Mouse (Mus musculus): ENCODE measurements around the gene Gab1. TPM values are rescaled to one million over a fixed set of nuclear protein-coding genes. Genes with fewer than 3 reads are reported as not detected.
A peak's percentile ranks its signal among the peaks of the same experiment; 100 is the strongest.

Gene Gab1
- polyA plus RNA-seq, 1 experiment from 2014 or later: 9.3 TPM

GRCm38 (mm10) chr8:80878146-80878545, 2.2 kb downstream of the Gab1 start:
- Histone ChIP-seq H3K9ac (ENCODE audit: low read depth, low read length) (peak overlapping the region; percentile 83), H3K9me3 (ENCODE audit: control insufficient read depth, low read length) (no peaks in the 10 kb centered on the region), H3K4me3 (ENCODE audit: low read length) (peak overlapping the region; percentile 79), H3K27ac (ENCODE audit: low read depth, low read length) (no peak overlapping the region), H3K4me2 (ENCODE audit: low read length) (peak overlapping the region; percentile 81), H3K4me1 (ENCODE audit: control insufficient read depth, insufficient read depth, low read depth, low read length) (peaks cover 20% of the 10 kb centered on the region), H3K27me3 (replicated peaks; ENCODE audit: control insufficient read depth, insufficient read depth, low read length) (no peaks in the 10 kb centered on the region; the same call in 1 of the 2 replicates), H3K36me3 (ENCODE audit: control insufficient read depth, insufficient read depth, low read length) (no peaks in the 10 kb centered on the region)
- no peak for ATAC-seq
- WGBS: 36% methylated on average over 9 of the region's 9 CpGs

GRCm38 (mm10) chr8:80875537-80875936, 4.8 kb downstream of the Gab1 start:
- H3K9me3 ChIP-seq (ENCODE audit: control insufficient read depth, low read length): no peaks in the 10 kb centered on the region
- peaks cover 26% of the 10 kb centered on the region for H3K4me1 ChIP-seq (ENCODE audit: control insufficient read depth, insufficient read depth, low read depth, low read length)
- no peaks in the 10 kb centered on the region for H3K36me3 ChIP-seq (ENCODE audit: control insufficient read depth, insufficient read depth, low read length)
- H3K9ac ChIP-seq (ENCODE audit: low read depth, low read length): no peak overlapping the region
- H3K4me3 ChIP-seq (ENCODE audit: low read length): no peak overlapping the region
- no peaks in the 10 kb centered on the region; the same call in 1 of the 2 replicates for H3K27me3 ChIP-seq (replicated peaks; ENCODE audit: control insufficient read depth, insufficient read depth, low read length)
- no peak for ATAC-seq
- WGBS: 90% methylated on average over 6 of the region's 6 CpGs
- H3K27ac ChIP-seq (ENCODE audit: low read depth, low read length): no peak overlapping the region
- H3K4me2 ChIP-seq (ENCODE audit: low read length): no peak overlapping the region

- 56% methylated on average over 10 of the region's 10 CpGs for WGBS
- H3K4me3 ChIP-seq (ENCODE audit: low read length): no peak overlapping the region
- no peak overlapping the region for H3K9ac ChIP-seq (ENCODE audit: low read depth, low read length)
- no peaks in the 10 kb centered on the region; the same call in 1 of the 2 replicates for H3K27me3 ChIP-seq (replicated peaks; ENCODE audit: control insufficient read depth, insufficient read depth, low read length)
- H3K36me3 ChIP-seq (ENCODE audit: control insufficient read depth, insufficient read depth, low read length): no peaks in the 10 kb centered on the region
- H3K27ac ChIP-seq (ENCODE audit: low read depth, low read length): no peak overlapping the region
- ATAC-seq: no peak
- H3K9me3 ChIP-seq (ENCODE audit: control insufficient read depth, low read length): no peaks in the 10 kb centered on the region
- no peak overlapping the region for H3K4me2 ChIP-seq (ENCODE audit: low read length)
- peaks cover 30% of the 10 kb centered on the region for H3K4me1 ChIP-seq (ENCODE audit: control insufficient read depth, insufficient read depth, low read depth, low read length)
These were observed 6.4 kb downstream of the Gab1 start for GRCm38 (mm10) chr8:80873723-80874427.

GRCm38 (mm10) chr8:80872688-80873087, 7.6 kb downstream of the Gab1 start:
- ATAC-seq: peak; percentile 77; the same call in 1 of the 2 replicates
- no peaks in the 10 kb centered on the region for H3K36me3 ChIP-seq (ENCODE audit: control insufficient read depth, insufficient read depth, low read length)
- no peak overlapping the region for H3K4me2 ChIP-seq (ENCODE audit: low read length)
- WGBS: 33% methylated on average over 4 of the region's 4 CpGs
- H3K4me1 ChIP-seq (ENCODE audit: control insufficient read depth, insufficient read depth, low read depth, low read length): peaks cover 19% of the 10 kb centered on the region
- no peak overlapping the region for H3K4me3 ChIP-seq (ENCODE audit: low read length)
- no peaks in the 10 kb centered on the region; the same call in 1 of the 2 replicates for H3K27me3 ChIP-seq (replicated peaks; ENCODE audit: control insufficient read depth, insufficient read depth, low read length)
- H3K9me3 ChIP-seq (ENCODE audit: control insufficient read depth, low read length): no peaks in the 10 kb centered on the region
- no peak overlapping the region for H3K27ac ChIP-seq (ENCODE audit: low read depth, low read length)
- H3K9ac ChIP-seq (ENCODE audit: low read depth, low read length): no peak overlapping the region

DNA sequence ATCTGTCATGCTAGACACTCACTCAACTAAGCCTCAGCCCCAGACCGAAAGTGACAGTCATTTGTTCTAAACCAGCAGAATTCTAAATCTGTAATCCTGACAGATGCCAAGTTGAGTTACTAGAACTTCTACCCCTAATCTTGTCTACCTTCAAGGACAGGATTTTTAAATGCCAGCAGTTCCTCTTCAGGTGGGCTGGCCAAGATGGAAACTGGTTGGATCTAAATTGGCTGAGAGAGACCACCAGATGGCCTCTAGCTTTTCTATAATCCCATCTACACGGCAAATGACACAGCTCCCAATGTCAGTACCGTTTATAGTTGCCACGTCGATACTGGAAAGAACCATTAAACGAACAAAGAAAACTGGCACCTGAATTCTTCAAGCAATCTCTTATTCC, 8.9 kb downstream of the Gab1 start:
- no peak for ATAC-seq
- WGBS: 73% methylated on average over 6 of the region's 6 CpGs

DNA sequence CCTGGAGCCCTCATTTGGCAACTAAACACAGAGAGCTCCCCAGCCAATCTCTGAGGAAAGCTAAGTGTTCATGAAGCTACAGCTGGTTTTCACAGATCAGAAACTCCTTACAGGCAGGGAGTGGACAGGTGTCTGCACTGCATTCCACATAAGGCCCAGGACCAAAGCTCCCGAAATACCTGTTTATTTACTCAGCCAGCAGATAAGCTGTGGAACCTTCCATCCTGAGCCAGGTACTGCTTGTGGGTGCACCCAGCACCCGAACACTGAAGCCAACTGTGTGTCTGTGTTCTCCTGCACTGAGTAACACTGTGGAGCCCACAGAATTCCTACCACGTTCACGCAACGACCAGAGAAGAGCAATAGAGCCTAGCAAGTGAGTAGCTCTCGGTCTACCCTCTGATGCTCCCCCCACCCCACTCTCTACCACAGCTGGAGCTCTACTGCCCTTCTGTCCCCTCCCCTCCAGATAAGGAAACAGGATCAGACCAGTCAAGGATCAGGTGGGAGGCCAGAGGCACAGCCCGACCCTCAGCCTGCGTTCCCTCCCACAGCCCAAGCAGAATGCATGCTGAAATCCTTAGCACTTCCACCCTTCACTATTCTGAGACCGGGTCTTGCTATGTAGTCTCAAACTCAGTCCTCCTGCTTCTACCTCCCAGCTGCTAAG, 9.6 kb downstream of the Gab1 start:
- 84% methylated on average over 9 of the region's 9 CpGs for whole genome bisulfite sequencing
- H3K9ac ChIP-seq (ENCODE audit: low read depth, low read length): no peak overlapping the region
- H3K4me3 ChIP-seq (ENCODE audit: low read length): no peak overlapping the region
- peaks cover 18% of the 10 kb centered on the region for H3K4me1 ChIP-seq (ENCODE audit: control insufficient read depth, insufficient read depth, low read depth, low read length)
- H3K4me2 ChIP-seq (ENCODE audit: low read length): no peak overlapping the region
- H3K27ac ChIP-seq (ENCODE audit: low read depth, low read length): peak overlapping the region; percentile 57
- no peaks in the 10 kb centered on the region for H3K9me3 ChIP-seq (ENCODE audit: control insufficient read depth, low read length)
- H3K27me3 ChIP-seq (replicated peaks; ENCODE audit: control insufficient read depth, insufficient read depth, low read length): no peaks in the 10 kb centered on the region
- ATAC-seq: no peak
- no peaks in the 10 kb centered on the region for H3K36me3 ChIP-seq (ENCODE audit: control insufficient read depth, insufficient read depth, low read length)

More for the DNA sequence above, 8.9 kb downstream of the Gab1 start:
- no peak overlapping the region for H3K4me3 ChIP-seq (ENCODE audit: low read length)
- no peaks in the 10 kb centered on the region for H3K27me3 ChIP-seq (replicated peaks; ENCODE audit: control insufficient read depth, insufficient read depth, low read length)
- no peaks in the 10 kb centered on the region for H3K9me3 ChIP-seq (ENCODE audit: control insufficient read depth, low read length)
- H3K4me1 ChIP-seq (ENCODE audit: control insufficient read depth, insufficient read depth, low read depth, low read length): peaks cover 18% of the 10 kb centered on the region
- H3K36me3 ChIP-seq (ENCODE audit: control insufficient read depth, insufficient read depth, low read length): no peaks in the 10 kb centered on the region
- no peak overlapping the region for H3K4me2 ChIP-seq (ENCODE audit: low read length)
- H3K27ac ChIP-seq (ENCODE audit: low read depth, low read length): no peak overlapping the region
- no peak overlapping the region for H3K9ac ChIP-seq (ENCODE audit: low read depth, low read length)

DNA sequence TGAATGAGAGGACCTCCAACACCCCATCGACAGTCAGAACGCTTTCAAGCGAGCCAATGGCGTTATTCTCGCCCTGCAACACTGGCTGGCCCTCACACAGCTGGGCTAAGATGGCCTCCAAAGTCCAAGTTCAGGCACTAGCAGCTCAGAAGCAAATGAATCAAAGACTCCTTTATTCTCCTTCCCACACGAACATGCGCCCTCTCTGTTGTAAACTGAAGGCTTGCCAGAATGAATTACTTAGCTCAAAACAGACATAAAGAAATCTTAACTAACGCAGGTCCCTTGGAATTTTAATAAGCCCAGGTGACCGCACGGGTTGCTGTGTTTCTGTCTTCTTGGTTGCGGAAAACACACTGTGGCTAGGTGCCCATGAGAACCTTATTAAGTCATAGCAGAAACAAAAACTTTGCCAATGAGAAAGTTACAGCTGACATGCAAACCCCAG, 10.4 kb downstream of the Gab1 start:
- Histone ChIP-seq H3K4me3 (ENCODE audit: low read length) (no peak overlapping the region), H3K27me3 (replicated peaks; ENCODE audit: control insufficient read depth, insufficient read depth, low read length) (no peaks in the 10 kb centered on the region), H3K4me1 (ENCODE audit: control insufficient read depth, insufficient read depth, low read depth, low read length) (peaks cover 18% of the 10 kb centered on the region), H3K36me3 (ENCODE audit: control insufficient read depth, insufficient read depth, low read length) (no peaks in the 10 kb centered on the region), H3K27ac (ENCODE audit: low read depth, low read length) (peak overlapping the region; percentile 61), H3K9ac (ENCODE audit: low read depth, low read length) (no peak overlapping the region), H3K4me2 (ENCODE audit: low read length) (no peak overlapping the region), H3K9me3 (ENCODE audit: control insufficient read depth, low read length) (no peaks in the 10 kb centered on the region)
- peak; percentile 62 for ATAC-seq
- WGBS: 42% methylated on average over 11 of the region's 11 CpGs

GRCm38 (mm10) chr8:80868801-80869323, 11.5 kb downstream of the Gab1 start:
- Histone ChIP-seq H3K4me1 (ENCODE audit: control insufficient read depth, insufficient read depth, low read depth, low read length) (peaks cover 15% of the 10 kb centered on the region), H3K27ac (ENCODE audit: low read depth, low read length) (peak overlapping the region; percentile 63)
- 79% methylated on average over 11 of the region's 11 CpGs for WGBS

GRCm38 (mm10) chr8:80868006-80868702, 12.2 kb downstream of the Gab1 start:
- no peak for ATAC-seq
- 82% methylated on average over 12 of the region's 12 CpGs for WGBS
- peaks cover 15% of the 10 kb centered on the region for H3K4me1 ChIP-seq (ENCODE audit: control insufficient read depth, insufficient read depth, low read depth, low read length)

More at GRCm38 (mm10) chr8:80868801-80869323, 11.5 kb downstream of the Gab1 start:
- ATAC-seq: no peak
- Histone ChIP-seq H3K9ac (ENCODE audit: low read depth, low read length) (no peak overlapping the region), H3K4me2 (ENCODE audit: low read length) (no peak overlapping the region), H3K4me3 (ENCODE audit: low read length) (no peak overlapping the region), H3K36me3 (ENCODE audit: control insufficient read depth, insufficient read depth, low read length) (no peaks in the 10 kb centered on the region), H3K9me3 (ENCODE audit: control insufficient read depth, low read length) (no peaks in the 10 kb centered on the region), H3K27me3 (replicated peaks; ENCODE audit: control insufficient read depth, insufficient read depth, low read length) (no peaks in the 10 kb centered on the region)

More at GRCm38 (mm10) chr8:80868006-80868702, 12.2 kb downstream of the Gab1 start:
- Histone ChIP-seq H3K36me3 (ENCODE audit: control insufficient read depth, insufficient read depth, low read length) (no peaks in the 10 kb centered on the region), H3K9me3 (ENCODE audit: control insufficient read depth, low read length) (no peaks in the 10 kb centered on the region), H3K4me2 (ENCODE audit: low read length) (no peak overlapping the region), H3K27ac (ENCODE audit: low read depth, low read length) (no peak overlapping the region), H3K27me3 (replicated peaks; ENCODE audit: control insufficient read depth, insufficient read depth, low read length) (no peaks in the 10 kb centered on the region), H3K4me3 (ENCODE audit: low read length) (no peak overlapping the region), H3K9ac (ENCODE audit: low read depth, low read length) (no peak overlapping the region)

All from hindbrain, embryonic 16.5 days (tissue).